Mouse (Mus musculus) midbrain, embryonic 16.5 days (tissue): Measurements from ENCODE around the gene Anln. TPM values are rescaled to one million over a fixed set of nuclear protein-coding genes. Genes with fewer than 3 reads are reported as not detected.
A peak's percentile ranks its signal among the peaks of the same experiment; 100 is the strongest.
"Not testable (repeated sequence)": the region's sequence is repeated elsewhere in the genome, so short reads cannot be mapped to it uniquely, and the experiment has no call there.

Experiments
- ATAC-seq: fragments of 200-750 bp; cut with Nextera tagmentation; 2 replicates; pipeline ENCODE4 v1.8.0; 2017; ENCODE audit warnings: moderate TSS enrichment
- H3K27ac ChIP-seq: fragments of 300-500 bp; sonication (generic); 2 replicates; pipeline ENCODE4 v1.5.1; 2014; ENCODE audit warnings: mild to moderate bottlenecking, low read length, mixed read lengths
- H3K27me3 ChIP-seq: fragments of 300-500 bp; sonication (generic); 2 replicates; pipeline ENCODE4 v1.6.1; 2014; ENCODE audit warnings: low read depth, low read length, mixed read lengths; ENCODE audit not compliant: control insufficient read depth, insufficient read depth
- H3K36me3 ChIP-seq: fragments of 300-500 bp; sonication (generic); 2 replicates; pipeline ENCODE4 v1.6.1; 2014; ENCODE audit warnings: mild to moderate bottlenecking, low read length, moderate library complexity, mixed read lengths; ENCODE audit not compliant: control insufficient read depth, insufficient read depth
- H3K4me1 ChIP-seq: fragments of 300-500 bp; sonication (generic); 2 replicates; pipeline ENCODE4 v1.6.1; 2014; ENCODE audit warnings: mild to moderate bottlenecking, low read length, mixed read lengths; ENCODE audit not compliant: control insufficient read depth, insufficient read depth
- H3K4me2 ChIP-seq: fragments of 300-500 bp; sonication (generic); 2 replicates; pipeline ENCODE4 v1.6.1; 2014; ENCODE audit warnings: mild to moderate bottlenecking, low read length, mixed read lengths
- H3K4me3 ChIP-seq: fragments of 300-500 bp; sonication (generic); 2 replicates; pipeline ENCODE4 v1.5.1; 2014; ENCODE audit warnings: low read depth, mild to moderate bottlenecking, low read length, moderate library complexity, mixed read lengths
- H3K9ac ChIP-seq: fragments of 300-500 bp; sonication (generic); 2 replicates; pipeline ENCODE4 v1.6.1; 2014; ENCODE audit warnings: low read depth, low read length, mixed read lengths
- H3K9me3 ChIP-seq: fragments of 300-500 bp; sonication (generic); replicated peaks from 2 replicates; pipeline ENCODE4 v1.6.1; 2014; ENCODE audit warnings: mild to moderate bottlenecking, low read length, mixed read lengths; ENCODE audit not compliant: control insufficient read depth, poor library complexity, severe bottlenecking
- WGBS: fragments of 180-500 bp; shearing (Covaris S2); extraction: QIAGEN DNeasy Blood & Tissue Kit; methylation state at CpG from one replicate; pipeline ENCODE4 v1.1.7; 2014; 5-methylcytosine and 5-hydroxymethylcytosine counted together
- polyA plus RNA-seq: library from polyadenylated mRNA; unstranded; fragments of >200 nt; fragmentation: Nextera tagmentation; extraction: Ambion mirVana; gene quantifications from 2 replicates; pipeline ENCODE4 v1.2.1, GENCODE M21; 2015

The Anln gene
- polyA plus RNA-seq, 1 experiment from 2014 or later, result 3.4 TPM

- no peak overlapping the region for H3K4me3 ChIP-seq
- no peaks in the 10 kb centered on the region; the same call in 1 of the 2 replicates for H3K9me3 ChIP-seq
- peaks cover 8% of the 10 kb centered on the region; the same call in 1 of the 2 replicates for H3K4me1 ChIP-seq
- ATAC-seq, result no peak
- H3K36me3 ChIP-seq, result no peaks in the 10 kb centered on the region
- no peak overlapping the region for H3K9ac ChIP-seq
- H3K27me3 ChIP-seq, result no peaks in the 10 kb centered on the region
- 83% methylated on average over 8 of the region's 8 CpGs for WGBS
- no peak overlapping the region for H3K4me2 ChIP-seq
- no peak overlapping the region for H3K27ac ChIP-seq
Observed at GRCm38 (mm10) chr9:22322381-22323211, 66.4 kb downstream of the Anln start.

- Histone ChIP-seq H3K36me3 (no peaks in the 10 kb centered on the region), H3K27ac (no peak overlapping the region), H3K4me3 (no peak overlapping the region), H3K4me2 (no peak overlapping the region), H3K27me3 (no peaks in the 10 kb centered on the region), H3K9ac (no peak overlapping the region), H3K4me1 (no peaks in the 10 kb centered on the region), H3K9me3 (no peaks in the 10 kb centered on the region; the same call in 1 of the 2 replicates)
- 91% methylated on average over 1 of the region's 1 CpGs for WGBS
- ATAC-seq, result no peak
Observed at GRCm38 (mm10) chr9:22319109-22319508, 69.9 kb downstream of the Anln start.

- not testable (repeated sequence) for ATAC-seq, H3K27ac ChIP-seq, H3K4me2 ChIP-seq, H3K9me3 ChIP-seq, H3K4me1 ChIP-seq, H3K27me3 ChIP-seq, H3K36me3 ChIP-seq, H3K9ac ChIP-seq, H3K4me3 ChIP-seq
- 67% methylated on average over 5 of the region's 5 CpGs for WGBS
Observed at GRCm38 (mm10) chr9:22316047-22316446, 72.9 kb downstream of the Anln start.

- 85% methylated on average over 3 of the region's 3 CpGs for WGBS
- no peak overlapping the region for H3K4me2 ChIP-seq
- no peak for ATAC-seq
Observed at GRCm38 (mm10) chr9:22314066-22314465, 74.9 kb downstream of the Anln start.

GRCm38 (mm10) chr9:22313218-22313617 is 75.8 kb downstream of the Anln start:
- 90% methylated on average over 5 of the region's 5 CpGs for WGBS
- ATAC-seq, result no peak
- Histone ChIP-seq H3K4me3 (no peak overlapping the region), H3K9ac (no peak overlapping the region), H3K9me3 (peaks cover 3% of the 10 kb centered on the region; the same call in 1 of the 2 replicates), H3K36me3 (no peaks in the 10 kb centered on the region), H3K4me1 (no peaks in the 10 kb centered on the region), H3K27ac (no peak overlapping the region), H3K27me3 (no peaks in the 10 kb centered on the region), H3K4me2 (no peak overlapping the region)

More at GRCm38 (mm10) chr9:22314066-22314465, 74.9 kb downstream of the Anln start:
- H3K27ac ChIP-seq, result no peak overlapping the region
- H3K36me3 ChIP-seq, result no peaks in the 10 kb centered on the region
- H3K4me3 ChIP-seq, result no peak overlapping the region
- H3K27me3 ChIP-seq, result no peaks in the 10 kb centered on the region
- peaks cover 3% of the 10 kb centered on the region; the same call in 1 of the 2 replicates for H3K9me3 ChIP-seq
- H3K4me1 ChIP-seq, result no peaks in the 10 kb centered on the region
- H3K9ac ChIP-seq, result no peak overlapping the region

- H3K9ac ChIP-seq, result no peak overlapping the region
- H3K27me3 ChIP-seq, result no peaks in the 10 kb centered on the region
- no peak overlapping the region for H3K4me3 ChIP-seq
- H3K9me3 ChIP-seq, result 0 out of 2 replicates have a peak, but pooled peaks cover 3% of the 10 kb centered on the region
- H3K36me3 ChIP-seq, result peaks cover 2% of the 10 kb centered on the region; the same call in 1 of the 2 replicates
- ATAC-seq, result no peak
- 92% methylated on average over 5 of the region's 5 CpGs for WGBS
- no peak overlapping the region for H3K4me2 ChIP-seq
- H3K4me1 ChIP-seq, result peaks cover 7% of the 10 kb centered on the region
- H3K27ac ChIP-seq, result no peak overlapping the region
Observed at GRCm38 (mm10) chr9:22309651-22310050, 79.3 kb downstream of the Anln start.

- H3K9me3 ChIP-seq, ATAC-seq, H3K27me3 ChIP-seq, H3K4me1 ChIP-seq: not testable (repeated sequence)
- Histone ChIP-seq H3K27ac (peak overlapping the region; percentile 93), H3K36me3 (peaks cover 18% of the 10 kb centered on the region), H3K9ac (peak overlapping the region; percentile 99), H3K4me2 (peak overlapping the region; percentile 49), H3K4me3 (peak overlapping the region; percentile 88)
- 10% methylated on average over 9 of the region's 9 CpGs for whole genome bisulfite sequencing
Observed at GRCm38 (mm10) chr9:22307920-22308262, 81.1 kb downstream of the Anln start.

- Histone ChIP-seq H3K27ac (peak within 1 kb of the TSS; percentile 93), H3K4me2 (peak within 1 kb of the TSS; percentile 69), H3K4me1 (peaks cover 7% of the 10 kb centered on the region), H3K4me3 (peak within 1 kb of the TSS; percentile 88), H3K9ac (peak within 1 kb of the TSS; percentile 99), H3K9me3 (0 out of 2 replicates have a peak, but pooled peaks cover 3% of the 10 kb centered on the region), H3K27me3 (no peaks in the 10 kb centered on the region), H3K36me3 (peaks cover 22% of the 10 kb centered on the region)
- WGBS, result under 1% methylated on average over 56 of the region's 56 CpGs
- ATAC-seq, result peak; percentile 99
Observed at GRCm38 (mm10) chr9:22307156-22307919, 81.7 kb downstream of the Anln start, which contains the start of gene Zfp810. Gene Zfp810, minus strand, starts transcription at chr9:22307648.
